Mouse (Mus musculus) adrenal gland, adult 8-10 months (tissue): Measurements from ENCODE around the gene Gpr182. TPM values are rescaled to one million over a fixed set of nuclear protein-coding genes. Genes with fewer than 3 reads are reported as not detected.

ENCODE experiments used
- total RNA-seq, 4 experiments: library from RNA; stranded (reverse); gene quantifications; 2 replicates each; pipeline ENCODE4 v1.2.4; 2022

Gpr182 gene
- total RNA-seq, 4 experiments from 2014 or later: 9.8 to 13.2 (median 10.4) TPM

Other genes starting within 250 kb of the Gpr182 start
- gene Ndufa4l2, start 236.8 kb downstream of the Gpr182 start, total RNA-seq: 10 to 100 TPM; 42.4 to 64.4 (median 50.7) TPM
- gene Shmt2, start 229.3 kb downstream of the Gpr182 start, total RNA-seq: 10 to 100 TPM; 45.3 to 56.0 (median 49.8) TPM
- 10 to 100 TPM in 3 of 4 experiments, 1 to 10 TPM in 1; 8.3 to 16.8 (median 13.2) TPM for gene Nxph4, start 217.2 kb downstream of the Gpr182 start, total RNA-seq
- gene Lrp1, start 130.6 kb downstream of the Gpr182 start, total RNA-seq: 100 to 1,000 TPM; 212 to 271 (median 242) TPM
- gene Stat6, start 108.7 kb downstream of the Gpr182 start, total RNA-seq: 100 to 1,000 TPM in 3 of 4 experiments, 10 to 100 TPM in 1; 96.7 to 113 (median 107) TPM
- gene Nemp1, start 84.8 kb downstream of the Gpr182 start, total RNA-seq: 10 to 100 TPM in 2 of 4 experiments, 1 to 10 TPM in 2; 6.3 to 10.6 (median 9.6) TPM
- 10 to 100 TPM; 20.0 to 33.6 (median 26.8) TPM for gene Nab2, start 83.2 kb downstream of the Gpr182 start, total RNA-seq
- 10 to 100 TPM in 2 of 4 experiments, under 1 TPM in 2; 0.75 to 72.1 (median 30.0) TPM for gene Myo1a, start 46.6 kb downstream of the Gpr182 start, total RNA-seq
- not detected for gene Tac2, start 27.3 kb downstream of the Gpr182 start, total RNA-seq
- gene Zbtb39, start 12.2 kb downstream of the Gpr182 start, total RNA-seq: 10 to 100 TPM; 11.9 to 20.9 (median 15.8) TPM
- 1 to 10 TPM; 4.0 to 5.4 (median 4.4) TPM for gene Rdh1, start 8.0 kb upstream of the Gpr182 start, total RNA-seq
- gene Rdh16f1, start 8.1 kb upstream of the Gpr182 start, total RNA-seq: 1 to 10 TPM; 4.8 to 9.8 (median 6.6) TPM
- gene Rdh9, start 24.7 kb upstream of the Gpr182 start, total RNA-seq: under 1 TPM in 1 of 4 experiments, not detected in 3; 0.38 TPM
- gene Rdh16, start 49.4 kb upstream of the Gpr182 start, total RNA-seq: 1 to 10 TPM in 1 of 4 experiments, under 1 TPM in 3; 0.55 to 2.9 (median 0.78) TPM
- gene Rdh19, start 98.2 kb upstream of the Gpr182 start, total RNA-seq: under 1 TPM in 3 of 4 experiments, not detected in 1; 0.20 to 0.38 (median 0.24) TPM
- gene Rdh16f2, start 114.7 kb upstream of the Gpr182 start, total RNA-seq: not detected
- gene Rdh7, start 137.1 kb upstream of the Gpr182 start, total RNA-seq: under 1 TPM in 2 of 4 experiments, not detected in 2; 0.19 to 0.20 TPM
- gene Sdr9c7, start 146.8 kb upstream of the Gpr182 start, total RNA-seq: 1 to 10 TPM in 1 of 4 experiments, under 1 TPM in 3; 0.64 to 1.6 (median 0.72) TPM